Mouse (Mus musculus) CH12.LX (cell line): ENCODE data around the gene Lgals4. TPM values are rescaled to one million over a fixed set of nuclear protein-coding genes. Genes with fewer than 3 reads are reported as not detected.

Experiments used
- DNase-seq: peaks from one replicate; pipeline ENCODE4 v3.0.0-alpha.2; 2013; ENCODE audit errors: extremely low read depth
- H3K27ac ChIP-seq: 2 replicates; pipeline ENCODE4 v1.5.1; 2012; ENCODE audit warnings: low read depth, mild to moderate bottlenecking, control low read depth, moderate library complexity; ENCODE audit not compliant: insufficient read depth
- H3K27me3 ChIP-seq: replicated peaks from 2 replicates; pipeline ENCODE3; 2012; ENCODE audit warnings: inconsistent platforms
- H3K36me3 ChIP-seq, 2 experiments: replicated peaks in 1 of 2; 2 replicates each; pipeline versions ENCODE3 to v1.6.1; 2012; ENCODE audit warnings: inconsistent platforms in 1 of 2, low read length in 1 of 2, mild to moderate bottlenecking in 1 of 2, mixed read lengths in 1 of 2, moderate library complexity in 1 of 2; ENCODE audit not compliant: control insufficient read depth in 1 of 2, insufficient read depth in 1 of 2
- H3K4me1 ChIP-seq, 2 experiments: 2 replicates each; pipeline ENCODE4 v1.6.1; 2012; ENCODE audit warnings: inconsistent platforms in 1 of 2, moderate library complexity in 1 of 2; ENCODE audit not compliant: insufficient read depth in 2 of 2, control insufficient read depth in 1 of 2
- H3K4me2 ChIP-seq: 2 replicates; pipeline ENCODE4 v1.6.1; 2012; ENCODE audit warnings: low read depth, mild to moderate bottlenecking, control low read depth; ENCODE audit not compliant: poor library complexity, insufficient read depth, severe bottlenecking
- H3K4me3 ChIP-seq, 3 experiments: fragments of 150-350 bp in 1 of 3; sonication (generic) in 1 of 3; replicated peaks in 1 of 3; 2 replicates each; pipeline versions ENCODE3 to v1.5.1; 2011 to 2012; ENCODE audit warnings: low read depth in 2 of 3, low read length in 2 of 3, mild to moderate bottlenecking in 2 of 3, moderate library complexity in 2 of 3, control low read depth in 1 of 3, improper control_type of control experiment in 1 of 3, inconsistent platforms in 1 of 3, mixed read lengths in 1 of 3; ENCODE audit not compliant: poor library complexity in 1 of 3
- H3K79me2 ChIP-seq: replicated peaks from 2 replicates; pipeline ENCODE4 v1.6.1; 2012; ENCODE audit warnings: mild to moderate bottlenecking, moderate library complexity; ENCODE audit not compliant: control insufficient read depth, poor library complexity, insufficient read depth, severe bottlenecking; ENCODE audit errors: extremely low read depth
- H3K9ac ChIP-seq: 2 replicates; pipeline ENCODE4 v1.6.1; 2012; ENCODE audit warnings: low read depth, mild to moderate bottlenecking, control low read depth, moderate library complexity; ENCODE audit not compliant: insufficient read depth
- H3K9me3 ChIP-seq: replicated peaks from 2 replicates; pipeline ENCODE3; 2012; ENCODE audit warnings: low read length, inconsistent platforms, mixed read lengths
- BHLHE40 ChIP-seq: IDR thresholded peaks from 2 replicates; pipeline ENCODE4 v1.6.1; 2011; ENCODE audit warnings: mild to moderate bottlenecking, low read depth, low read length, improper control_type of control experiment
- CHD1 ChIP-seq: IDR thresholded peaks from 2 replicates; pipeline ENCODE4 v1.6.1; 2012; ENCODE audit warnings: low read depth, low read length, improper control_type of control experiment, inconsistent platforms
- CHD2 ChIP-seq: IDR thresholded peaks from 2 replicates; pipeline ENCODE4 v1.6.1; 2011; ENCODE audit warnings: low read length, improper control_type of control experiment
- EP300 ChIP-seq: IDR thresholded peaks from 2 replicates; pipeline ENCODE4 v1.6.1; 2011; ENCODE audit warnings: low read length, improper control_type of control experiment
- ETS1 ChIP-seq: conservative IDR thresholded peaks from 2 replicates; pipeline ENCODE4 v1.6.1; 2012; ENCODE audit warnings: low read depth, mild to moderate bottlenecking, inconsistent platforms, low read length, improper control_type of control experiment, moderate library complexity
- HCFC1 ChIP-seq: IDR thresholded peaks from 2 replicates; pipeline ENCODE4 v1.6.1; 2012; ENCODE audit warnings: low read depth, mild to moderate bottlenecking, inconsistent platforms, low read length, improper control_type of control experiment
- IRF4 ChIP-seq: IDR thresholded peaks from 2 replicates; pipeline ENCODE4 v1.6.1; 2014; ENCODE audit warnings: low read depth, mild to moderate bottlenecking, inconsistent platforms, low read length, improper control_type of control experiment
- JUND ChIP-seq: conservative IDR thresholded peaks from 2 replicates; pipeline ENCODE4 v1.6.1; 2011; ENCODE audit warnings: low read depth, low read length, improper control_type of control experiment
- MAZ ChIP-seq: IDR thresholded peaks from 2 replicates; pipeline ENCODE4 v1.6.1; 2012; ENCODE audit warnings: low read depth, mild to moderate bottlenecking, inconsistent platforms, low read length, improper control_type of control experiment, moderate library complexity
- MXI1 ChIP-seq: IDR thresholded peaks from 2 replicates; pipeline ENCODE4 v1.6.1; 2011; ENCODE audit warnings: mild to moderate bottlenecking, low read depth, low read length, improper control_type of control experiment
- MYC ChIP-seq: IDR thresholded peaks from 2 replicates; pipeline ENCODE4 v1.6.1; 2011; ENCODE audit warnings: low read depth, mild to moderate bottlenecking, improper control_type of control experiment, low read length
- NELFE ChIP-seq: IDR thresholded peaks from 2 replicates; pipeline ENCODE4 v1.6.1; 2011; ENCODE audit warnings: low read depth, low read length, improper control_type of control experiment
- PAX5 ChIP-seq: IDR thresholded peaks from 2 replicates; pipeline ENCODE4 v1.6.1; 2012; ENCODE audit warnings: low read length, inconsistent platforms, mixed read lengths
- POLR2A ChIP-seq: IDR thresholded peaks from 2 replicates; pipeline ENCODE4 v1.6.1; 2011; ENCODE audit warnings: low read depth, mild to moderate bottlenecking, improper control_type of control experiment, low read length
- POLR2AphosphoS2 ChIP-seq: IDR thresholded peaks from 2 replicates; pipeline ENCODE4 v1.6.1; 2011; ENCODE audit warnings: low read depth, low read length, improper control_type of control experiment
- RAD21 ChIP-seq: IDR thresholded peaks from 2 replicates; pipeline ENCODE4 v1.6.1; 2011; ENCODE audit warnings: low read depth, mild to moderate bottlenecking, low read length, improper control_type of control experiment, moderate library complexity
- SIN3A ChIP-seq: IDR thresholded peaks from 2 replicates; pipeline ENCODE4 v1.6.1; 2012; ENCODE audit warnings: low read length, improper control_type of control experiment, inconsistent platforms
- TCF12 ChIP-seq: IDR thresholded peaks from 2 replicates; pipeline ENCODE4 v1.6.1; 2014; ENCODE audit warnings: low read depth, mild to moderate bottlenecking, inconsistent platforms, low read length, improper control_type of control experiment
- USF1 ChIP-seq: IDR thresholded peaks from 2 replicates; pipeline ENCODE4 v1.6.1; 2014; ENCODE audit warnings: low read depth, mild to moderate bottlenecking, inconsistent platforms, low read length, improper control_type of control experiment
- USF2 ChIP-seq: conservative IDR thresholded peaks from 2 replicates; pipeline ENCODE4 v1.6.1; 2011; ENCODE audit warnings: low read depth, low read length, improper control_type of control experiment
- ZC3H11A ChIP-seq: IDR thresholded peaks from 2 replicates; pipeline ENCODE4 v1.6.1; 2012; ENCODE audit warnings: low read depth, mild to moderate bottlenecking, inconsistent platforms, low read length, improper control_type of control experiment
- dilution Hi-C: fragments of 300-500 bp; cut with MboI; formaldehyde crosslinking; loops from 2 replicates; pipeline ENCODE4 v1.14.3; 2020; ENCODE audit warnings: low sequenced_read_pairs; ENCODE audit not compliant: extremely low pct_unique_long_range_greater_than_20kb, extremely low pct_ligation_motif_present
- in situ Hi-C: fragments of 300-500 bp; cut with MboI; formaldehyde crosslinking; loops from 3 replicates; pipeline ENCODE4 v1.14.3; 2019; ENCODE audit warnings: low sequenced_read_pairs, low pct_ligation_motif_present, low pct_unique_long_range_greater_than_20kb, mixed read lengths
- polyA plus RNA-seq: library from polyadenylated mRNA; unstranded; fragments of >175 nt; gene quantifications from 2 replicates; pipeline ENCODE4 v1.2.1, GENCODE M21; 2012; ENCODE audit warnings: low read depth; ENCODE audit not compliant: insufficient read length
- total RNA-seq, 2 experiments: library from RNA; depleted of rRNA; stranded (reverse); fragments of 300-350 nt in 1 of 2; fragments of >200 nt in 1 of 2; gene quantifications; 2 replicates each; pipeline ENCODE4 v1.2.3; 2012 to 2014

Lgals4 gene
- total and polyA plus RNA-seq, 3 experiments = 2.6 to 7.0 (median 6.5) TPM

- Histone ChIP-seq H3K4me2 (peak overlapping the region; percentile 33), H3K79me2 (no peaks in the 10 kb centered on the region; the same call in 1 of the 2 replicates), H3K4me3 (no peak overlapping the region), H3K9me3 (no peaks in the 10 kb centered on the region), H3K27me3 (no peaks in the 10 kb centered on the region), H3K36me3 (peaks cover 15 to 25% of the 10 kb centered on the region in 2 experiments), H3K27ac (peak overlapping the region; percentile 52), H3K9ac (no peak overlapping the region), H3K4me1 (peaks cover 11 to 41% of the 10 kb centered on the region in 2 experiments)
- TF ChIP-seq MYC (0 out of 2 replicates have a peak, but pooled peaks have one; percentile 39), MAZ (no peak), JUND (no peak), TCF12 (peak; percentile 31; the same call in 1 of the 2 replicates), IRF4 (peak; percentile 7; the same call in 1 of the 2 replicates), PAX5 (no peak), RAD21 (no peak), CHD2 (peak; percentile 17; the same call in 1 of the 2 replicates), USF1 (no peak), POLR2A (no peak), POLR2AphosphoS2 (no peak), HCFC1 (no peak; the same call in 1 of the 2 replicates), ZC3H11A (no peak), NELFE (no peak), EP300 (peak; percentile 53), CHD1 (no peak), SIN3A (peak; percentile 59; the same call in 1 of the 2 replicates), USF2 (no peak), ETS1 (peak; percentile 33), BHLHE40 (peak; percentile 90)
- no peak for DNase-seq
- in situ Hi-C loops (no loop called here), dilution Hi-C loops (no loop called here)
Measured at GRCm38 (mm10) chr7:28802846-28803588, 30.6 kb upstream of the Lgals4 start.

- H3K79me2 ChIP-seq = no peaks in the 10 kb centered on the region
- TF ChIP-seq POLR2AphosphoS2 (no peak), MXI1 (no peak), ETS1 (peak; percentile 12; the same call in 1 of the 2 replicates)
- H3K9ac ChIP-seq = no peak overlapping the region
- no peak overlapping the region for H3K4me3 ChIP-seq
- no peaks in the 10 kb centered on the region for H3K27me3 ChIP-seq
- no peak overlapping the region for H3K4me2 ChIP-seq
- dilution Hi-C loops = no loop called here
- no peaks in the 10 kb centered on the region for H3K9me3 ChIP-seq
- H3K36me3 ChIP-seq = peaks cover 8 to 17% of the 10 kb centered on the region in 2 experiments
- peak overlapping the region; percentile 52 for H3K27ac ChIP-seq
- no peak for DNase-seq
- in situ Hi-C loops = no loop called here
- peaks cover 11 to 41% of the 10 kb centered on the region in 2 experiments for H3K4me1 ChIP-seq
Measured at GRCm38 (mm10) chr7:28803756-28804155, 29.9 kb upstream of the Lgals4 start.
